Mouse (Mus musculus): ENCODE data around the gene Slc16a4. TPM values are rescaled to one million over a fixed set of nuclear protein-coding genes. Genes with fewer than 3 reads are reported as not detected.

Slc16a4 gene
- total RNA-seq, 2 experiments from 2014 or later, result 0.18 to 0.25 TPM

- intact Hi-C loops (cut with DNase I; ENCODE audit: low total_unique reads), result loop anchor here (2.0 kb wide), 1 partner anchor 107 kb away; no protein-coding TSS in a partner anchor
- no peak for DNase-seq
Measured at GRCm38 (mm10) chr3:107355618-107356260, 64.7 kb downstream of the Slc16a4 start.

- intact Hi-C loops (cut with DNase I; ENCODE audit: low total_unique reads), result loop anchor here (2.0 kb wide), 1 partner anchor 106 kb away; no protein-coding TSS in a partner anchor
- peak; percentile 88 for DNase-seq
Measured at GRCm38 (mm10) chr3:107356964-107357441, 66.0 kb downstream of the Slc16a4 start.

GRCm38 (mm10) chr3:107357700-107358234 lies 66.7 kb downstream of the Slc16a4 start:
- DNase-seq, result no peak
- intact Hi-C loops (cut with DNase I; ENCODE audit: low total_unique reads), result loop anchor here (2.0 kb wide), 1 partner anchor 105 kb away; no protein-coding TSS in a partner anchor

GRCm38 (mm10) chr3:107360341-107360740 lies 69.3 kb downstream of the Slc16a4 start:
- intact Hi-C loops (cut with DNase I; ENCODE audit: low total_unique reads), result no loop called here
- DNase-seq, result no peak

Other genes starting within 250 kb of the Slc16a4 start
- gene Kcna2, start 190.1 kb upstream of the Slc16a4 start, total RNA-seq (2021), result 1 to 10 TPM; 2.2 to 3.3 TPM
- gene Kcna10, start 108.2 kb upstream of the Slc16a4 start, total RNA-seq (2021), result under 1 TPM in 1 of 2 experiments, not detected in 1; 0.10 TPM
- gene Cym, start 69.5 kb upstream of the Slc16a4 start, total RNA-seq (2021), result not detected
- not detected for gene A630076J17Rik, start 60.6 kb upstream of the Slc16a4 start, total RNA-seq (2021)
- gene Prok1, start 51.5 kb upstream of the Slc16a4 start, total RNA-seq (2021), result not detected
- gene Lamtor5, start 12.4 kb upstream of the Slc16a4 start, total RNA-seq (2021), result 10 to 100 TPM; 46.8 to 53.2 TPM
- gene Rbm15, start 42.4 kb downstream of the Slc16a4 start, total RNA-seq (2021), result 10 to 100 TPM; 16.9 to 18.0 TPM
- gene Kcnc4, start 168.3 kb downstream of the Slc16a4 start, total RNA-seq (2021), result 10 to 100 TPM; 49.3 to 51.9 TPM
- gene Slc6a17, start 226.8 kb downstream of the Slc16a4 start, total RNA-seq (2021), result under 1 TPM; 0.55 to 0.60 TPM

Measured in gastrocnemius, postnatal 14 days (tissue).